Comparison of ENCODE assay signal across 22 mouse cellular contexts in the genomic region with DNA sequence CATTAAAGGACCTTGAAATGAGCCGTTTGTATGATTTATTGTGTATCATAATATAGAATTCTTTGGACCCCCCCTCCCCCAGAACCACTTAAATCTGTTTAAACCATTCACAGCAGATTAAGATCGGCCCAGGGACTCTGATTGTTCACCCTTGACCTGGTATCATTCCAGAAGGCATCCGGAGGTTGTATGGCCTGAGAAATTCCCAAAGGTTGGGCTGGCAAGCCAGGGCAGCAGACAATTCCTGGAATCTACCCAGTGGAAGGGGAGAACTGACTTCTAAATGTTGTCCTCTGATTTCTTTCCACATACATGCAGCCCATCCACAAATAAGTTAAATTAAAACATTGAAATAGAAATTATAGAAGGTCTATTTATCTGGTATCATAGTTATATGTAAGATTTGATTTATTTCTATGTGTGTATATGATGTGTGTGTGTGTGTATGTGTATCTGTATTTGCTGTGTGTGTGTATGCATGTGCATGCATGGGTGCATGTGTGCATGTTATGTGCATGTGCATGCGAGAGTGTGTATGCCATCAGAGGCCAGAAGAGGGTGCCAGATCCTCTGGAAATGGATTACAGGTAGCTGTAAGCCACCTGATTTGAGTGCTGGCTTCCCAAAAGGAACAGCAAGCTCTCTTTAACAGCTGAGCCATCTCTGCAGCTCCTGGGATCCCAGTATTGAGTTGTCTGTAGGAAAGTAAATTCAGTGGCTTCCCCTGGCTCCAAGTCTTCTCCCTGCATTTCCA. TPM values are rescaled to one million over a fixed set of nuclear protein-coding genes. Genes with fewer than 3 reads are reported as not detected.
DNase-seq lines count a peak whose midpoint lies in the region; ATAC-seq and TF ChIP-seq lines count a peak whose summit lies in the region.
"Had no signal": no experiment of that assay in that cellular context is flagged by ENCODE, and none has a peak within 500 bp of the region (broad histone marks: within the 10 kb centered on the region; RNA-seq: fewer than 3 reads in every experiment).

No protein-coding gene starts in this region.

- no peak overlapping the region for H3K27ac ChIP-seq in forebrain, postnatal 0 days (ENCODE audit: low read depth, low read length)
- H3K27ac ChIP-seq in forebrain, embryonic 14.5 days (ENCODE audit: low read depth, low read length) = no peak overlapping the region
- H3K27ac ChIP-seq in layer of hippocampus, adult 2 months = no peak overlapping the region
- no peak overlapping the region for H3K27ac ChIP-seq in ES-Bruce4 (ENCODE audit: insufficient read depth, low read length)
- H3K27ac ChIP-seq: embryonic facial prominence, embryonic 12.5 days; hindbrain, embryonic 15.5 days; intestine, embryonic 15.5 days; liver, embryonic 15.5 days; lung, embryonic 15.5 days; macrophage; neural tube, embryonic 15.5 days had no signal

- no peak overlapping the region for H3K9ac ChIP-seq in forebrain, postnatal 0 days
- H3K9ac ChIP-seq in forebrain, embryonic 14.5 days (ENCODE audit: low read length) = no peak overlapping the region
- H3K9ac ChIP-seq in ES-Bruce4 (ENCODE audit: low read depth, poor library complexity, severe bottlenecking) = no peak overlapping the region
- H3K9ac ChIP-seq: embryonic facial prominence, embryonic 12.5 days; hindbrain, embryonic 15.5 days; intestine, embryonic 15.5 days; liver, embryonic 15.5 days; lung, embryonic 15.5 days; neural tube, embryonic 15.5 days had no signal

- peaks cover 16% of the 10 kb centered on the region for H3K27me3 ChIP-seq in forebrain, postnatal 0 days (ENCODE audit: insufficient read depth, low read length)
- peaks cover 6% of the 10 kb centered on the region; the same call in 1 of the 2 replicates for H3K27me3 ChIP-seq in forebrain, embryonic 14.5 days (replicated peaks; ENCODE audit: control insufficient read depth, insufficient read depth, low read length)
- no peaks in the 10 kb centered on the region for H3K27me3 ChIP-seq in ES-Bruce4 (ENCODE audit: control insufficient read depth, insufficient read depth, low read length, poor library complexity, severe bottlenecking)
- H3K27me3 ChIP-seq: intestine, embryonic 15.5 days; liver, embryonic 15.5 days; lung, embryonic 15.5 days had no signal

- no peak for TF ChIP-seq EP300 in ES-Bruce4 (IDR thresholded peaks at IDR 0.05; ENCODE audit: insufficient read depth, low read depth, low read length)

- no peak overlapping the region for H3K4me3 ChIP-seq in forebrain, postnatal 0 days (ENCODE audit: low read depth, low read length)
- H3K4me3 ChIP-seq in forebrain, embryonic 14.5 days (ENCODE audit: low read depth, low read length) = no peak overlapping the region
- H3K4me3 ChIP-seq in layer of hippocampus, adult 2 months = no peak overlapping the region
- H3K4me3 ChIP-seq in ES-Bruce4 (ENCODE audit: low read depth, low read length) = no peak overlapping the region
- H3K4me3 ChIP-seq: embryonic facial prominence, embryonic 12.5 days; hindbrain, embryonic 15.5 days; intestine, embryonic 15.5 days; liver, embryonic 15.5 days; lung, embryonic 15.5 days; neural tube, embryonic 15.5 days had no signal

- no peaks in the 10 kb centered on the region for H3K9me3 ChIP-seq in forebrain, postnatal 0 days (ENCODE audit: low read length)
- no peaks in the 10 kb centered on the region for H3K9me3 ChIP-seq in forebrain, embryonic 14.5 days (replicated peaks; ENCODE audit: control insufficient read depth, low read length)
- H3K9me3 ChIP-seq in ES-Bruce4 (replicated peaks; ENCODE audit: control insufficient read depth, insufficient read depth, low read length, poor library complexity, severe bottlenecking) = no peaks in the 10 kb centered on the region
- H3K9me3 ChIP-seq: embryonic facial prominence, embryonic 12.5 days; hindbrain, embryonic 15.5 days; intestine, embryonic 15.5 days; liver, embryonic 15.5 days; lung, embryonic 15.5 days; neural tube, embryonic 15.5 days had no signal

- H3K4me2 ChIP-seq in forebrain, postnatal 0 days (ENCODE audit: low read depth) = no peak overlapping the region
- H3K4me2 ChIP-seq in forebrain, embryonic 14.5 days (ENCODE audit: low read length) = no peak overlapping the region
- H3K4me2 ChIP-seq: embryonic facial prominence, embryonic 12.5 days; heart, embryonic 11.5 days; hindbrain, embryonic 15.5 days; intestine, embryonic 15.5 days; liver, embryonic 15.5 days; lung, embryonic 15.5 days; neural tube, embryonic 15.5 days had no signal

- H3K4me1 ChIP-seq in forebrain, postnatal 0 days (ENCODE audit: insufficient read depth) = no peaks in the 10 kb centered on the region
- H3K4me1 ChIP-seq in forebrain, embryonic 14.5 days (ENCODE audit: control insufficient read depth, insufficient read depth, low read length) = peaks cover 2% of the 10 kb centered on the region; the same call in 1 of the 2 replicates
- H3K4me1 ChIP-seq in ES-Bruce4 (ENCODE audit: control insufficient read depth, insufficient read depth, low read length) = peaks cover 8% of the 10 kb centered on the region

- 0 out of 2 replicates have a peak, but pooled peaks have one; percentile 4 for TF ChIP-seq CTCF in forebrain, postnatal 0 days (IDR thresholded peaks at IDR 0.05; ENCODE audit: low read depth)
- TF ChIP-seq CTCF in layer of hippocampus, adult 2 months (conservative IDR thresholded peaks at IDR 0.05) = peak; percentile 39
- peak; percentile 34 for TF ChIP-seq CTCF in ES-Bruce4 (IDR thresholded peaks at IDR 0.05; ENCODE audit: low read depth, low read length)

- no peaks in the 10 kb centered on the region for H3K36me3 ChIP-seq in forebrain, postnatal 0 days (ENCODE audit: insufficient read depth)
- H3K36me3 ChIP-seq in forebrain, embryonic 14.5 days (ENCODE audit: control insufficient read depth, insufficient read depth, low read length) = no peaks in the 10 kb centered on the region
- no peaks in the 10 kb centered on the region for H3K36me3 ChIP-seq in ES-Bruce4 (ENCODE audit: control insufficient read depth, insufficient read depth, low read length, poor library complexity, severe bottlenecking)
- H3K36me3 ChIP-seq: embryonic facial prominence, embryonic 12.5 days; hindbrain, embryonic 15.5 days; intestine, embryonic 15.5 days; liver, embryonic 15.5 days; lung, embryonic 15.5 days; neural tube, embryonic 15.5 days had no signal

- DNase-seq in forebrain, postnatal 0 days = no peak
- no peak for DNase-seq in forebrain, embryonic 14.5 days (ENCODE audit: low spot score)
- DNase-seq in layer of hippocampus, adult 2 months (ENCODE audit: low spot score in 2 of 2) = no peak
- DNase-seq in layer of hippocampus, postnatal 25 days (ENCODE audit: extremely low spot score in 1 of 2, low spot score in 1 of 2) = no peak
- peak; percentile 57 for DNase-seq in ZHBTc4 (ENCODE audit: low read depth, low spot score)
- no peak for DNase-seq in urinary bladder, postnatal 14 days (ENCODE audit: low spot score)
- no peak for DNase-seq in heart, postnatal 4 days
- DNase-seq: cerebellum, adult 2 months; cerebellum, postnatal 25 days; heart, postnatal 10 days; kidney, postnatal 25 days; right cerebral cortex, adult 18-20 months had no signal

- 82% methylated on average over 4 of the region's 4 CpGs for WGBS in forebrain, postnatal 0 days
- WGBS in forebrain, embryonic 14.5 days = 89% methylated on average over 4 of the region's 4 CpGs

- no peak for ATAC-seq in forebrain, postnatal 0 days
- ATAC-seq in forebrain, embryonic 14.5 days = no peak
- ATAC-seq: intestine, embryonic 15.5 days; midbrain, embryonic 16.5 days had no signal

- no peak for TF ChIP-seq POLR2A in ES-Bruce4 (IDR thresholded peaks at IDR 0.05; ENCODE audit: insufficient read depth, low read length)

RNA-seq across cellular contexts. Expression of gene Acacb, which starts 31.8 kb away (rescaled TPM):
- 2.0 and 4.0 TPM in 2 replicates for total RNA-seq in forebrain, postnatal 0 days (2014; rRNA removed)
- polyA plus RNA-seq in forebrain, postnatal 0 days (2015; fragmentation: Nextera tagmentation; extraction: Ambion mirVana) = 2.7 and 4.3 TPM in 2 replicates
- 2.4 and 3.7 TPM in 2 replicates for polyA plus RNA-seq in forebrain, embryonic 14.5 days (2014; fragmentation: Nextera tagmentation; extraction: Ambion mirVana)
- 1 to 10 TPM; 5.3 to 7.8 TPM for total RNA-seq in layer of hippocampus, adult 2 months (2021)
- 1 to 10 TPM; 6.1 to 6.5 TPM for total RNA-seq in layer of hippocampus, postnatal 25 days (2021)
- polyA plus RNA-seq in ES-Bruce4 (2011; ENCODE audit: insufficient read depth, insufficient read length, low read depth, missing spikeins) = 8.0 and 9.3 TPM in 2 replicates
- 100 to 1,000 TPM; 101 to 102 TPM for total RNA-seq in heart, postnatal 4 days (2021)

RNA-seq across cellular contexts. Expression of gene Ung, which starts 48.0 kb away (rescaled TPM):
- total RNA-seq in forebrain, postnatal 0 days (2014; rRNA removed) = 6.7 and 7.8 TPM in 2 replicates
- polyA plus RNA-seq in forebrain, postnatal 0 days (2015; fragmentation: Nextera tagmentation; extraction: Ambion mirVana) = 7.5 and 9.1 TPM in 2 replicates
- 12.1 and 13.3 TPM in 2 replicates for polyA plus RNA-seq in forebrain, embryonic 14.5 days (2014; fragmentation: Nextera tagmentation; extraction: Ambion mirVana)
- 1 to 10 TPM; 2.4 to 2.5 TPM for total RNA-seq in layer of hippocampus, adult 2 months (2021)
- 1 to 10 TPM; 3.4 to 3.5 TPM for total RNA-seq in layer of hippocampus, postnatal 25 days (2021)
- 85.6 and 89.8 TPM in 2 replicates for polyA plus RNA-seq in ES-Bruce4 (2011; ENCODE audit: insufficient read depth, insufficient read length, low read depth, missing spikeins)
- 10 to 100 TPM; 34.0 to 40.7 TPM for total RNA-seq in heart, postnatal 4 days (2021)

RNA-seq across cellular contexts. Expression of gene Alkbh2, which starts 50.1 kb away (rescaled TPM):
- 4.6 and 5.8 TPM in 2 replicates for total RNA-seq in forebrain, postnatal 0 days (2014; rRNA removed)
- polyA plus RNA-seq in forebrain, postnatal 0 days (2015; fragmentation: Nextera tagmentation; extraction: Ambion mirVana) = 6.9 and 7.6 TPM in 2 replicates
- polyA plus RNA-seq in forebrain, embryonic 14.5 days (2014; fragmentation: Nextera tagmentation; extraction: Ambion mirVana) = 6.5 and 8.3 TPM in 2 replicates
- 1 to 10 TPM; 4.8 to 5.1 TPM for total RNA-seq in layer of hippocampus, adult 2 months (2021)
- 1 to 10 TPM; 3.8 to 4.2 TPM for total RNA-seq in layer of hippocampus, postnatal 25 days (2021)
- 17.9 and 20.1 TPM in 2 replicates for polyA plus RNA-seq in ES-Bruce4 (2011; ENCODE audit: insufficient read depth, insufficient read length, low read depth, missing spikeins)
- total RNA-seq in heart, postnatal 4 days (2021) = 1 to 10 TPM; 4.8 to 6.4 TPM

Comparison
In these comparisons a context has a peak if more than half of its experiments do, and no peak if none do; other contexts are left out.
1. RNA of gene Acacb, which starts 31.8 kb away (total RNA-seq): 101 to 102 TPM in heart, postnatal 4 days; 5.3 to 7.8 TPM in layer of hippocampus, adult 2 months, 6.1 to 6.5 TPM in layer of hippocampus, postnatal 25 days and 2.0 to 4.0 TPM in forebrain, postnatal 0 days; every median in the first group is over 10 times any median in the second.
2. Peak in every context shown above with its lines, with median percentiles within 50 percentile points of each other: CTCF ChIP-seq.